Mouse (Mus musculus): ENCODE data around the gene Txnrd1. TPM values are rescaled to one million over a fixed set of nuclear protein-coding genes. Genes with fewer than 3 reads are reported as not detected.

Txnrd1 gene
- polyA plus RNA-seq, 1 experiment from 2014 or later, result 214 TPM

DNA sequence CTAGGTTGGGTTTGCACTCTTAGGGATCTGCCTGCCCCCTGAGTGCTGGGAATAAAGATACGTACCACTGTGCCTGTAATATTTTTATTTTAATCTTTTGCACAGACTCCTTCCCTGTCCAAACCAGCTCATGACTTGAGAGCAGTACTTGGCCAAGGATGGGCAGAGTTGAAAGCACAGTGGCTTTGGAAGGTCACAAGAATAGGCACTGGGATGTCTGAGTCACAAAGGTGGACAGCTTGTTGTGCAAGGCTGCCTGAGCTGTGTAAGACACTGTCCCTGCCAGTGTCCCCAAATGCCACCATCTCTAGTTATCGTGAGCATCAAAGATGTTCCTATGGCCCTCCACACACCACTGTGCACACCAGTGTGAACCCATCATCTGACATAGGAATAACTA lies 91.0 kb downstream of the Txnrd1 start:
- no peak overlapping the region for H3K9ac ChIP-seq (ENCODE audit: low read length)
- DNase-seq (ENCODE audit: low spot score) (no peak), ATAC-seq (replicated peaks; ENCODE audit: low FRiP score) (no peak)
- H3K4me3 ChIP-seq (ENCODE audit: low read depth, low read length), result no peak overlapping the region
- no peak overlapping the region for H3K27ac ChIP-seq (ENCODE audit: low read depth, low read length)
- 95% methylated on average over 2 of the region's 2 CpGs for WGBS
- no peaks in the 10 kb centered on the region; the same call in 1 of the 2 replicates for H3K9me3 ChIP-seq (ENCODE audit: control insufficient read depth, low read length)
- no peaks in the 10 kb centered on the region for H3K4me1 ChIP-seq (replicated peaks; ENCODE audit: control insufficient read depth, insufficient read depth, low read length)
- H3K4me2 ChIP-seq (ENCODE audit: low read depth, low read length, severe bottlenecking), result no peak overlapping the region
- no peaks in the 10 kb centered on the region for H3K27me3 ChIP-seq (ENCODE audit: control insufficient read depth, insufficient read depth, low read length)
- H3K36me3 ChIP-seq (ENCODE audit: control insufficient read depth, insufficient read depth, low read length), result no peaks in the 10 kb centered on the region

DNA sequence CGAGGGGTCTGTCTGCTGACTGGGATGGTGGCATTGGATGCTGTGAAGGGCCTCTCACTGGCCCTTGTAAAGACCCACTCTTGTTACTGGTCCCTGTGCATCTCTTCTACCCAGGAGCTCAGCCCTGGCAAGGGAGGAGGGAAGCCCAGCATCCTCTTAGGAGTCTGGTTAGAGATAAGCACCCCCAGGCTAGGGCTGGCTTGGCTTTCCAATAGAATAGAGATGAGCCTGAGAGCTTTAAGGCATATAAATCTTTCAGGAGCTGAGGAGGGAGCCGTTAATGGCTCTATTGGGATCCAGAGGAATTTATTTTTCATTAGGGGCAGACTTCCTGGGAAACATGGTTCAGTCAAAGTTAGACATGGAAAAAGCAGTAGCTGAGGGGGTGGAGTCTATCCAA lies 91.9 kb downstream of the Txnrd1 start:
- no peak for DNase-seq (ENCODE audit: low spot score)
- WGBS, result 85% methylated on average over 2 of the region's 2 CpGs

DNA sequence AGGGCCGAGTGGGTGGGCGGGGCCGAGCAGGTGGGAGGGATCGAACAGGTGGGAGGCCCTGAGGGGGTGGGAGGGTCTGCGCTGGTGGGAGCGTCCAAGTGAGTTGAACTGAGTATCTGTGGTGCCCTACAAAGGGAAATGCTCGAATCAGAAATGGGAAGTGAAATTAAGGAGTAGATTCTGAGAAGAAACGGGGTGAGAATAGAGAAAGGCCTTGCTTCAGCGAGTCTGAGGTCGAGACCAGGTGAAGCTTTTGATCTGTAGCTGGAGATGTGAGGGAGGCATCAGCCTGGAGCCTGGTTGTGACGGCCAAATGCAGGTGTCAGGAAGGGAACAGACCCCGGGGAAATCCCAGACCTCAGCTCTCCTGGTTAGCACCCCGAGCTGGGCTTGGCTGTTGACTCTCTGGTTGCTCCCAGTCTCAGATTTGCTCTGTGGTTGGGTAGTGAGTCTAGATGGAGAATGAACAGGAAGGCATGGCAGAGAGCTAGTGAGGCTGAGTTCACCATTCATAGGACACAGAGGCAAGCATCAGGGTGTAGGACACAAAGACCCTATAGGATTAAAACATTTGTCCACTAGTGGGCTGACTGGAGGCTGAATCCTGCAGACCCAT lies 101.4 kb downstream of the Txnrd1 start:
- H3K9ac ChIP-seq (ENCODE audit: low read length), result no peak overlapping the region
- 83% methylated on average over 13 of the region's 13 CpGs for WGBS
- no peak overlapping the region for H3K4me3 ChIP-seq (ENCODE audit: low read depth, low read length)
- H3K9me3 ChIP-seq (ENCODE audit: control insufficient read depth, low read length), result no peaks in the 10 kb centered on the region
- no peaks in the 10 kb centered on the region for H3K27me3 ChIP-seq (ENCODE audit: control insufficient read depth, insufficient read depth, low read length)
- no peaks in the 10 kb centered on the region for H3K4me1 ChIP-seq (replicated peaks; ENCODE audit: control insufficient read depth, insufficient read depth, low read length)
- H3K36me3 ChIP-seq (ENCODE audit: control insufficient read depth, insufficient read depth, low read length), result no peaks in the 10 kb centered on the region
- ATAC-seq (replicated peaks; ENCODE audit: low FRiP score) (no peak), DNase-seq (ENCODE audit: low spot score) (no peak)
- no peak overlapping the region for H3K4me2 ChIP-seq (ENCODE audit: low read depth, low read length, severe bottlenecking)
- no peak overlapping the region for H3K27ac ChIP-seq (ENCODE audit: low read depth, low read length)

More for the DNA sequence above, 91.9 kb downstream of the Txnrd1 start:
- no peak overlapping the region for H3K9ac ChIP-seq (ENCODE audit: low read length)
- H3K4me3 ChIP-seq (ENCODE audit: low read depth, low read length), result no peak overlapping the region
- H3K9me3 ChIP-seq (ENCODE audit: control insufficient read depth, low read length), result no peaks in the 10 kb centered on the region; the same call in 1 of the 2 replicates
- H3K27ac ChIP-seq (ENCODE audit: low read depth, low read length), result no peak overlapping the region
- no peaks in the 10 kb centered on the region for H3K27me3 ChIP-seq (ENCODE audit: control insufficient read depth, insufficient read depth, low read length)
- H3K4me1 ChIP-seq (replicated peaks; ENCODE audit: control insufficient read depth, insufficient read depth, low read length), result no peaks in the 10 kb centered on the region
- no peak overlapping the region for H3K4me2 ChIP-seq (ENCODE audit: low read depth, low read length, severe bottlenecking)
- H3K36me3 ChIP-seq (ENCODE audit: control insufficient read depth, insufficient read depth, low read length), result no peaks in the 10 kb centered on the region
- ATAC-seq (replicated peaks; ENCODE audit: low FRiP score), result no peak

DNA sequence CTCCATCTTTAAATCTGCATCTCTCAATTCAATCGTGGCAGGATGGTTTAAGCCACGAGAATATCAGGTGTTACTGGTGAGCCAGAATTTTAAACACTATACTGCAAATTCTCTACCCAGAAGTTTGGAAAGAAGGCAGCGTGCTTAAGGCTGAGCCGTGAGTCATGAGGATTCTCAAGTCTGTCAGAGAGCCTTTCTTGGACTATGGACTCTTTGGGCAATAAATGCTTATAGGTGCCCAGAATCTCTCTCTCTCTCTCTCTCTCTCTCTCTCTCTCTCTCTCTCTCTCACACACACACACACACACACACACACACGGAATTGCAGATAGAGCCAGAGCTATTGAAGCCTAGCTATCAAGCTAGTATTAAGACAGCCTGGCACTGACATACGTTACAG lies 102.0 kb downstream of the Txnrd1 start:
- no peak overlapping the region for H3K9ac ChIP-seq (ENCODE audit: low read length)
- DNase-seq (ENCODE audit: low spot score) (no peak), ATAC-seq (replicated peaks; ENCODE audit: low FRiP score) (no peak)
- no peaks in the 10 kb centered on the region for H3K9me3 ChIP-seq (ENCODE audit: control insufficient read depth, low read length)
- no peak overlapping the region for H3K4me3 ChIP-seq (ENCODE audit: low read depth, low read length)
- no peaks in the 10 kb centered on the region for H3K27me3 ChIP-seq (ENCODE audit: control insufficient read depth, insufficient read depth, low read length)
- no peaks in the 10 kb centered on the region for H3K4me1 ChIP-seq (replicated peaks; ENCODE audit: control insufficient read depth, insufficient read depth, low read length)
- H3K27ac ChIP-seq (ENCODE audit: low read depth, low read length), result no peak overlapping the region
- WGBS, result 83% methylated on average over 6 of the region's 6 CpGs
- no peaks in the 10 kb centered on the region for H3K36me3 ChIP-seq (ENCODE audit: control insufficient read depth, insufficient read depth, low read length)
- no peak overlapping the region for H3K4me2 ChIP-seq (ENCODE audit: low read depth, low read length, severe bottlenecking)

Other genes starting within 250 kb of the Txnrd1 start
- 38.7 and 43.0 TPM in 2 replicates for gene 1190007I07Rik, start 210.7 kb upstream of the Txnrd1 start, polyA plus RNA-seq (2014; fragmentation: Nextera tagmentation; extraction: Ambion mirVana)
- 337 and 342 TPM in 2 replicates for gene Tdg, start 204.1 kb upstream of the Txnrd1 start, polyA plus RNA-seq (2014; fragmentation: Nextera tagmentation; extraction: Ambion mirVana)
- 2.1 and 2.8 TPM in 2 replicates for gene Glt8d2, start 143.3 kb upstream of the Txnrd1 start, polyA plus RNA-seq (2014; fragmentation: Nextera tagmentation; extraction: Ambion mirVana)
- 28.9 and 30.4 TPM in 2 replicates for gene Hcfc2, start 137.8 kb upstream of the Txnrd1 start, polyA plus RNA-seq (2014; fragmentation: Nextera tagmentation; extraction: Ambion mirVana)
- 77.3 and 81.6 TPM in 2 replicates for gene Nfyb, start 69.8 kb upstream of the Txnrd1 start, polyA plus RNA-seq (2014; fragmentation: Nextera tagmentation; extraction: Ambion mirVana)
- 0.89 and 1.0 TPM in 2 replicates for gene Eid3, start 32.7 kb downstream of the Txnrd1 start, polyA plus RNA-seq (2014; fragmentation: Nextera tagmentation; extraction: Ambion mirVana)
- 1.9 and 2.4 TPM in 2 replicates for gene Chst11, start 151.5 kb downstream of the Txnrd1 start, polyA plus RNA-seq (2014; fragmentation: Nextera tagmentation; extraction: Ambion mirVana)

Measured in forebrain, embryonic 11.5 days (tissue).